Mouse (Mus musculus) lung, postnatal 0 days (tissue): ENCODE results near the gene Pdzd7.

Source experiments
- CTCF ChIP-seq: IDR thresholded peaks from 2 replicates; pipeline ENCODE4 v1.5.1; 2016; ENCODE audit warnings: antibody characterized with exemption, mild to moderate bottlenecking
- EP300 ChIP-seq: IDR thresholded peaks from 2 replicates; pipeline ENCODE4 v1.6.1; 2016; ENCODE audit warnings: antibody characterized with exemption, mild to moderate bottlenecking, control low read depth

GRCm38 (mm10) chr19:45065226-45065625, 19.7 kb upstream of the Pdzd7 start:
- TF ChIP-seq CTCF: no peak
- TF ChIP-seq EP300: no peak
